Mouse (Mus musculus) ES-E14 (cell line): ENCODE measurements at regions not wholly inside any gene's neighbourhood (a gene's known extent, or its start where the extent isn't known, plus 50 kb on each side); places are given as distances from the start of the nearest gene placed in this dataset.

Experiments
- DNase-seq: peaks from one replicate; pipeline ENCODE4 v3.0.0-alpha.2; 2013; ENCODE audit warnings: low read depth, low spot score
- H3K27ac ChIP-seq: 2 replicates; pipeline ENCODE4 v1.5.1; 2012; ENCODE audit warnings: low read depth, mild to moderate bottlenecking, low read length, moderate library complexity, mixed read lengths; ENCODE audit not compliant: poor library complexity, insufficient read depth, severe bottlenecking
- H3K36me3 ChIP-seq: 2 replicates; pipeline ENCODE4 v1.6.1; 2012; ENCODE audit warnings: mild to moderate bottlenecking, low read length, moderate library complexity, mixed read lengths; ENCODE audit not compliant: control insufficient read depth, poor library complexity, insufficient read depth, severe bottlenecking
- H3K4me1 ChIP-seq, 2 experiments: fragments of 150-350 bp in 1 of 2; sonication (generic) in 1 of 2; 2 replicates each; pipeline ENCODE4 v1.6.1; 2012; ENCODE audit warnings: low read length in 2 of 2, mild to moderate bottlenecking in 1 of 2, mixed read lengths in 1 of 2; ENCODE audit not compliant: control insufficient read depth in 2 of 2, insufficient read depth in 2 of 2, poor library complexity in 1 of 2
- H3K4me3 ChIP-seq, 2 experiments: fragments of 150-350 bp in 1 of 2; sonication (generic) in 1 of 2; 2 replicates each; pipeline ENCODE4 v1.5.1; 2012; ENCODE audit warnings: low read length in 2 of 2, low read depth in 1 of 2, mild to moderate bottlenecking in 1 of 2, mixed read lengths in 1 of 2; ENCODE audit not compliant: insufficient read depth in 1 of 2, poor library complexity in 1 of 2, severe bottlenecking in 1 of 2
- H3K9ac ChIP-seq: 2 replicates; pipeline ENCODE4 v1.6.1; 2012; ENCODE audit warnings: low read depth, mild to moderate bottlenecking, low read length, mixed read lengths; ENCODE audit not compliant: poor library complexity, insufficient read depth, severe bottlenecking
- H3K9me3 ChIP-seq: fragments of 150-350 bp; sonication (generic); 2 replicates; pipeline ENCODE4 v1.6.1; 2012; ENCODE audit warnings: low read depth, mild to moderate bottlenecking, low read length; ENCODE audit not compliant: control insufficient read depth, insufficient read depth
- CHD2 ChIP-seq: IDR thresholded peaks from 2 replicates; pipeline ENCODE4 v1.6.1; 2014; ENCODE audit warnings: mild to moderate bottlenecking, low read depth, low read length, inconsistent platforms
- HCFC1 ChIP-seq: IDR thresholded peaks from 2 replicates; pipeline ENCODE4 v1.6.1; 2012; ENCODE audit warnings: low read length, inconsistent platforms, borderline replicate concordance; ENCODE audit not compliant: insufficient read depth
- MAFK ChIP-seq: IDR thresholded peaks from 2 replicates; pipeline ENCODE4 v1.6.1; 2014; ENCODE audit warnings: mild to moderate bottlenecking, low read depth, low read length, inconsistent platforms; ENCODE audit not compliant: insufficient read depth
- ZC3H11A ChIP-seq: IDR thresholded peaks from 2 replicates; pipeline ENCODE4 v1.6.1; 2012; ENCODE audit warnings: low read depth, mild to moderate bottlenecking, inconsistent platforms, low read length, borderline replicate concordance
- ZNF384 ChIP-seq: IDR thresholded peaks from 2 replicates; pipeline ENCODE4 v1.6.1; 2012; ENCODE audit warnings: low read depth, low read length, inconsistent platforms
- in situ Hi-C, 2 experiments: fragments of 600-800 bp; cut with MboI; formaldehyde crosslinking; loops; one replicate each; pipeline ENCODE4 v1.15.1; 2025; ENCODE audit warnings: low sequenced_read_pairs in 2 of 2, inconsistent platforms in 1 of 2; ENCODE audit not compliant: unreplicated experiment in 2 of 2

DNA sequence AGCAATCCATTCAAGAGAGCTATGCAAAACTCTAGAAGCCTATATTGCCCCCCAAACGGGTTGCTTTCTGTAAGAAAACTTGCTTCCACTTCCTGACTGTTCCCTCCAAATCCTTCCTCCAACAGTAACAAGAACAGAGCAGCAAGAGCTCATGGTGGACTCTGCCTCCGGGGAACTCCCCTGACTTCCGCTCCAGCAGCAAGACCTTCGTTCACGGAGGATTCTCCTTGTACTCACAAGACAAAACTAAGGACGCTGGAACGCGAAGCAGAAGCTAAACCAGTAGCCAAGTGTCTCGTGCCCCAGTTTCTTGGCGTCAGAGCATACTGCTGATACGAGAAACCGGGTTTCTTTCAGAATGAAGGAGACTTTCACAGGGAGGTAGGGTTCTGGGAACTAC lies 50.7 kb downstream of the H2al2a start:
- peaks cover 2% of the 10 kb centered on the region; the same call in 1 of the 2 replicates for H3K36me3 ChIP-seq
- H3K4me3 ChIP-seq, result no peak overlapping the region
- peak overlapping the region; percentile 47; the same call in 1 of the 2 replicates for H3K27ac ChIP-seq
- TF ChIP-seq ZC3H11A (no peak), MAFK (no peak), ZNF384 (no peak), HCFC1 (no peak), CHD2 (no peak)
- H3K9me3 ChIP-seq, result no peaks in the 10 kb centered on the region
- peaks cover 3 to 13% of the 10 kb centered on the region in 2 experiments; a peak in 2 of 4 replicates for H3K4me1 ChIP-seq
- DNase-seq, result no peak
- in situ Hi-C loops, result no loop called here
- peak overlapping the region; percentile 34; the same call in 1 of the 2 replicates for H3K9ac ChIP-seq

GRCm38 (mm10) chr2:17945369-17945915 lies 51.3 kb downstream of the H2al2a start:
- Histone ChIP-seq H3K27ac (no peak overlapping the region), H3K36me3 (peaks cover 2% of the 10 kb centered on the region; the same call in 1 of the 2 replicates), H3K9me3 (no peaks in the 10 kb centered on the region), H3K4me3 (no peak overlapping the region), H3K9ac (no peak overlapping the region), H3K4me1 (peaks cover 3 to 13% of the 10 kb centered on the region in 2 experiments; a peak in 2 of 4 replicates)
- TF ChIP-seq ZNF384 (no peak), CHD2 (no peak), ZC3H11A (no peak), MAFK (no peak), HCFC1 (no peak)
- no peak for DNase-seq
- in situ Hi-C loops, result no loop called here

DNA sequence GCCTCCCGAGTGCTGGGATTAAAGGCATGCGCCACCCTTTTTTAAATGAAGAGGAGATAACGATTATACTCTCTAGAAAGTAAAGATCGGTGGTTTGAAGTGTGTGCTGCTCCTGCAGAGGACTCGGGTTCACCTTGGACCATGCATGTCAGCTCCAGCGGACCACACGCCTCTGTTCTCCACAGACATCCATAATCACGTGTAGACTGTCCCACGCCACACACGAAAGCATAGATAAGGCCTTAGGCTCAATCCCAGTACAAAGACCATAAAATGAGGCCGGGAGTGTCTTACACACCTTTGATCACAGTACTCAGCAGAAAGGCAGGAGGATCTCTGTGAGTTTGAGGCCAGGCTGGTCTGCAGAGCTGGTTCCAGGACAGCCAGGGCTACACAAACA lies 53.3 kb downstream of the H2al2a start:
- H3K9ac ChIP-seq, result no peak overlapping the region
- peaks cover 2% of the 10 kb centered on the region; the same call in 1 of the 2 replicates for H3K36me3 ChIP-seq
- H3K27ac ChIP-seq, result peak overlapping the region; percentile 94
- no peak overlapping the region for H3K4me3 ChIP-seq
- TF ChIP-seq HCFC1, result no peak
- TF ChIP-seq CHD2, result no peak
- no peak for TF ChIP-seq ZC3H11A
- no peak for TF ChIP-seq ZNF384
- TF ChIP-seq MAFK, result no peak
- no peaks in the 10 kb centered on the region for H3K9me3 ChIP-seq
- in situ Hi-C loops, result no loop called here
- no peak for DNase-seq
- H3K4me1 ChIP-seq, result peaks cover 7 to 16% of the 10 kb centered on the region in 2 experiments

DNA sequence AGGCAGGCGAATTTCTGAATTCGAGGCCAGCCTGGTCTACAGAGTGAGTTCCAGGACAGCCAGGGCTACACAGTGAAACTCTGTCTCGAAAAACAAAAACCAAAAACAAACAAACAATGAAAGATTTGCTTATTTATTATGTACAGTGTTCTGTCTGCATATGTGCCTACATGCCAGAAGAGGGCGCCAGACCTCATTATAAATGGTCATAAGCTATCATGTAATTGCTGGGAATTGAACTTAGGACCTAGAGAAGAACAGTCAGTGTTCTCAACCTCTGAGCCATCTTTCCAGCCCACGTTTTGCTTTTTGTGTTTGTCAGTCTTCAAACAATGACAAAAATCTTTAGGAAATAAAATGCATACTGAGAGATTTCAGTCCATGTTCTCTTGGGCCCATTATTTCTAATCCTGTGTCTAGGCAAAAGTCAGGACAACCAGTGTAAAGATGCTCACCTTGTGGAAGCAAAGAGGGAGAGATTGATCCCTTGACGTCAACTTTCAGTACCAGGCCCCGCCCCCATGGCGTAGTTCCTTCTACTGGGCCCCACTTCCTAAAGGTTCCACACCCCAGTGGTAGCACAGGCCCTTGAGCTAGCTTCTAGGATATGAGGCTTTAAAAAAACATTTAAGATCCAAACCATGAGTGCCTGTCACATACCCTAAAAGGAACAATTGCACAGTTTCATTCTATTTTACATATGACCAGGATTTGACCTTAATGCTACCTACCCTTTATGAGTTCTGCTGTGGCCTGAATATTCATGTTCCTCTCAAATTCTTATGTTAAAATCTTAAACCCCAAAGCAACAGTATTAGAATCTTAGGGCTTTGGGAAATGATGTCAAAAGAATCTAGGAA lies 54.0 kb downstream of the H2al2a start:
- DNase-seq, result peak; percentile 65
- TF ChIP-seq ZNF384 (0 out of 2 replicates have a peak, but pooled peaks have one; percentile 46), ZC3H11A (peak; percentile 64), CHD2 (no peak)
- in situ Hi-C loops, result no loop called here
- peaks cover 2% of the 10 kb centered on the region; the same call in 1 of the 2 replicates for H3K36me3 ChIP-seq
- H3K4me1 ChIP-seq, result peaks cover 12 to 19% of the 10 kb centered on the region in 2 experiments
- H3K9me3 ChIP-seq, result no peaks in the 10 kb centered on the region
- H3K9ac ChIP-seq, result no peak overlapping the region; the same call in 1 of the 2 replicates
- peak overlapping the region; percentile 94 for H3K27ac ChIP-seq
- no peak overlapping the region; a peak in 1 of 4 replicates for H3K4me3 ChIP-seq
